Mouse (Mus musculus) adrenal gland, adult 2 months (tissue): ENCODE data around the gene Hmga2. TPM values are rescaled to one million over a fixed set of nuclear protein-coding genes. Genes with fewer than 3 reads are reported as not detected.

Experiments
- DNase-seq: peaks from one replicate; pipeline ENCODE4 v3.0.0; 2021
- polyA plus RNA-seq: library from polyadenylated mRNA; depleted of rRNA; stranded (reverse); fragments of >200 nt; gene quantifications from 2 replicates; pipeline ENCODE4 v1.2.3, GENCODE M21; 2012
- total RNA-seq, 2 experiments: library from RNA; stranded (reverse); gene quantifications; 2 replicates each; pipeline ENCODE4 v1.2.3; 2021

Gene Hmga2
- total and polyA plus RNA-seq, 3 experiments, result 0.88 to 4.6 (median 3.2) TPM

GRCm38 (mm10) chr10:120424015-120424414 lies 52.3 kb downstream of the Hmga2 start:
- no peak for DNase-seq

- DNase-seq, result no peak
Observed at GRCm38 (mm10) chr10:120423256-120423655, 53.0 kb downstream of the Hmga2 start.

- DNase-seq, result no peak
Observed at GRCm38 (mm10) chr10:120422820-120423219, 53.4 kb downstream of the Hmga2 start.

GRCm38 (mm10) chr10:120422050-120422449 lies 54.2 kb downstream of the Hmga2 start:
- peak; percentile 89 for DNase-seq

- peak; percentile 58 for DNase-seq
Observed at GRCm38 (mm10) chr10:120420971-120421629, 55.2 kb downstream of the Hmga2 start.

- peak; percentile 66 for DNase-seq
Observed at GRCm38 (mm10) chr10:120418738-120419523, 57.3 kb downstream of the Hmga2 start.

GRCm38 (mm10) chr10:120418211-120418610 lies 58.1 kb downstream of the Hmga2 start:
- DNase-seq, result no peak

- peak; percentile 23 for DNase-seq
Observed at GRCm38 (mm10) chr10:120417488-120418118, 58.7 kb downstream of the Hmga2 start.

GRCm38 (mm10) chr10:120417116-120417487 lies 59.2 kb downstream of the Hmga2 start:
- DNase-seq, result no peak

- DNase-seq, result no peak
Observed at GRCm38 (mm10) chr10:120416628-120417027, 59.6 kb downstream of the Hmga2 start.

- DNase-seq, result no peak
Observed at GRCm38 (mm10) chr10:120412215-120412614, 64.1 kb downstream of the Hmga2 start.

GRCm38 (mm10) chr10:120410958-120411357 lies 65.3 kb downstream of the Hmga2 start:
- no peak for DNase-seq

GRCm38 (mm10) chr10:120409131-120409530 lies 67.1 kb downstream of the Hmga2 start:
- DNase-seq, result peak; percentile 38

GRCm38 (mm10) chr10:120407230-120407629 lies 69.0 kb downstream of the Hmga2 start:
- no peak for DNase-seq

GRCm38 (mm10) chr10:120406038-120406437 lies 70.2 kb downstream of the Hmga2 start:
- DNase-seq, result no peak

- no peak for DNase-seq
Observed at GRCm38 (mm10) chr10:120405322-120405721, 70.9 kb downstream of the Hmga2 start.

- peak; percentile 73 for DNase-seq
Observed at GRCm38 (mm10) chr10:120402966-120403365, 73.3 kb downstream of the Hmga2 start.

GRCm38 (mm10) chr10:120401787-120402186 lies 74.5 kb downstream of the Hmga2 start:
- DNase-seq, result no peak

- peak; percentile 47 for DNase-seq
Observed at GRCm38 (mm10) chr10:120399846-120400510, 76.3 kb downstream of the Hmga2 start.

GRCm38 (mm10) chr10:120398745-120399144 lies 77.5 kb downstream of the Hmga2 start:
- no peak for DNase-seq

- DNase-seq, result peak; percentile 67
Observed at GRCm38 (mm10) chr10:120397211-120397631, 79.0 kb downstream of the Hmga2 start.

GRCm38 (mm10) chr10:120395550-120395949 lies 80.7 kb downstream of the Hmga2 start:
- no peak for DNase-seq
